In the genomic region with DNA sequence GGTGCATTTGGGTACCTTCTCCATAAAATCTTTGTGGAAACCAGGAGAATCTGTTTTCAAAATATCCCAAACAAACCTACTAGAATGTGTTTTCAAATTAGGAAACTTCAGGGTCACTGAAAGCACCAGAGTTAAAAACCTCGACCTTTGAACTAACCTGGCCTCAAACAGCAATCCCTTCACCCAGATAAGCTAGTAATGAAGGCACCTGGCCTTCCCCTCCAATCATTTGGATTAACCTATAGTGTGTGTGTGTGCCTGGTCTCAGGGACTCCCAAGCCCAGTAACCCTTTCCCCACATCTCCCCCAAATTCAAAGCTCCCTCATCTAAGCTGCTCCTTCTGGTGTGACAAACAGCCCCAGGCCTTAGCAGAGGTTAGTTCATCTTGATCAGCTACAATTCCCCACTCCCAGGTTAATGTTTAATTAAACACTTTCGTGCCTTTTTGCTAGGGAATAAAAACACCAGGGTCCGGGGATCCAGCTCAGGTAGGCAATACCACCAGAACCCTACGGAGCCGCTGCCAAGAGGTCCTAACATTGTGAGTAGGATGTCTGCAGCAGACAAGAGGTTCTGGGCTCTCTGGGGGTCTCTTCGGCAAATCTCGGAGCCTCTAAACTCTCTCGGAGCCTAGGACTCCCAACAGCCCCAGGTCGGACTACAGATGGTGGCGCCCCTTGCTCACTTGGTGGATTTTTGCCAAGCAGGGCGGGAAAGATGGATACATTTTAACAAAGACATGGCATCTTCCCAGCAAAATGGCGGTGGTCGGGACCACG, we compare ENCODE assay signal across 8 mouse cellular contexts. TPM values are rescaled to one million over a fixed set of nuclear protein-coding genes. Genes with fewer than 3 reads are reported as not detected.
A peak's percentile ranks its signal among the peaks of the same experiment; 100 is the strongest.
DNase-seq lines count a peak whose midpoint lies in the region; ATAC-seq lines count a peak whose summit lies in the region.

No protein-coding gene starts in this region.

- H3K4me1 ChIP-seq in neural tube, embryonic 11.5 days (ENCODE audit: control insufficient read depth, insufficient read depth, low read length) = peaks cover 16% of the 10 kb centered on the region
- H3K4me1 ChIP-seq in hindbrain, embryonic 14.5 days (replicated peaks; ENCODE audit: control insufficient read depth, insufficient read depth, low read length) = peaks cover 31% of the 10 kb centered on the region
- H3K4me1 ChIP-seq in liver, embryonic 11.5 days (replicated peaks; ENCODE audit: control insufficient read depth, insufficient read depth, low read length) = peaks cover 32% of the 10 kb centered on the region

- no peaks in the 10 kb centered on the region for H3K9me3 ChIP-seq in neural tube, embryonic 11.5 days (ENCODE audit: control insufficient read depth, low read length)
- no peaks in the 10 kb centered on the region for H3K9me3 ChIP-seq in hindbrain, embryonic 14.5 days (ENCODE audit: control insufficient read depth, low read length)
- no peaks in the 10 kb centered on the region for H3K9me3 ChIP-seq in liver, embryonic 11.5 days (ENCODE audit: control insufficient read depth, low read length)

- peak overlapping the region; percentile 82; the same call in 1 of the 2 replicates for H3K4me2 ChIP-seq in neural tube, embryonic 11.5 days (ENCODE audit: low read depth)
- H3K4me2 ChIP-seq in hindbrain, embryonic 14.5 days (replicated peaks) = peak overlapping the region; percentile 73
- H3K4me2 ChIP-seq in liver, embryonic 11.5 days = peak overlapping the region; percentile 99

- no peaks in the 10 kb centered on the region for H3K27me3 ChIP-seq in neural tube, embryonic 11.5 days (ENCODE audit: control insufficient read depth, insufficient read depth, low read length)
- 0 out of 2 replicates have a peak, but pooled peaks cover 6% of the 10 kb centered on the region for H3K27me3 ChIP-seq in hindbrain, embryonic 14.5 days (ENCODE audit: control insufficient read depth, insufficient read depth, low read length)
- peaks cover 51% of the 10 kb centered on the region for H3K27me3 ChIP-seq in liver, embryonic 11.5 days (replicated peaks; ENCODE audit: control insufficient read depth, insufficient read depth, low read length)

- H3K27ac ChIP-seq in neural tube, embryonic 11.5 days (ENCODE audit: low read depth, low read length) = no peak overlapping the region
- H3K27ac ChIP-seq in hindbrain, embryonic 14.5 days = peak overlapping the region; percentile 92; the same call in 1 of the 2 replicates
- peak overlapping the region; percentile 92 for H3K27ac ChIP-seq in liver, embryonic 11.5 days (ENCODE audit: low read depth, low read length)

- ATAC-seq in neural tube, embryonic 11.5 days (ENCODE audit: insufficient read depth, low FRiP score, low TSS enrichment) = no peak
- ATAC-seq in hindbrain, embryonic 14.5 days (ENCODE audit: low FRiP score) = no peak
- no peak for ATAC-seq in liver, embryonic 11.5 days (replicated peaks; ENCODE audit: low FRiP score)

- no peak overlapping the region for H3K4me3 ChIP-seq in neural tube, embryonic 11.5 days (ENCODE audit: low read depth, low read length)
- H3K4me3 ChIP-seq in hindbrain, embryonic 14.5 days (replicated peaks; ENCODE audit: low read length) = peak overlapping the region; percentile 61
- peak overlapping the region; percentile 78 for H3K4me3 ChIP-seq in liver, embryonic 11.5 days (ENCODE audit: low read depth, low read length)

- H3K9ac ChIP-seq in neural tube, embryonic 11.5 days (ENCODE audit: low read length) = no peak overlapping the region
- 0 out of 2 replicates have a peak overlapping the region, but pooled peaks have one; percentile 94 for H3K9ac ChIP-seq in hindbrain, embryonic 14.5 days
- 0 out of 2 replicates have a peak overlapping the region, but pooled peaks have one; percentile 7 for H3K9ac ChIP-seq in liver, embryonic 11.5 days (ENCODE audit: low read depth, low read length)

- WGBS in neural tube, embryonic 11.5 days = 46% methylated on average over 14 of the region's 14 CpGs
- WGBS in hindbrain, embryonic 14.5 days = 38% methylated on average over 14 of the region's 14 CpGs
- 50% methylated on average over 14 of the region's 14 CpGs for WGBS in liver, embryonic 11.5 days

- DNase-seq in neural tube, embryonic 11.5 days (ENCODE audit: low spot score) = no peak
- no peak for DNase-seq in neural tube, embryonic 10.5 days (ENCODE audit: extremely low spot score, low spot score)
- no peak for DNase-seq in hindbrain, embryonic 14.5 days (ENCODE audit: low spot score)
- no peak for DNase-seq in liver, embryonic 11.5 days (ENCODE audit: low spot score)
- DNase-seq in testis, postnatal 14 days (ENCODE audit: low spot score) = peak; percentile 88
- no peak for DNase-seq in right cerebral cortex, postnatal 36 days (ENCODE audit: low spot score in 2 of 2)
- no peak for DNase-seq in thymus, postnatal 36 days
- DNase-seq in urinary bladder, postnatal 36 days (ENCODE audit: low spot score in 2 of 2) = no peak

- H3K36me3 ChIP-seq in neural tube, embryonic 11.5 days (ENCODE audit: control insufficient read depth, insufficient read depth, low read length) = no peaks in the 10 kb centered on the region
- H3K36me3 ChIP-seq in hindbrain, embryonic 14.5 days (replicated peaks; ENCODE audit: control insufficient read depth, insufficient read depth) = no peaks in the 10 kb centered on the region
- no peaks in the 10 kb centered on the region for H3K36me3 ChIP-seq in liver, embryonic 11.5 days (ENCODE audit: control insufficient read depth, insufficient read depth, low read length)

RNA-seq across cellular contexts. Expression of gene H1f0, which starts 1.5 kb away (rescaled TPM):
- polyA plus RNA-seq in neural tube, embryonic 11.5 days (2014; fragmentation: Nextera tagmentation; extraction: Ambion mirVana) = 289 and 340 TPM in 2 replicates
- 74.8 and 75.7 TPM in 2 replicates for polyA plus RNA-seq in hindbrain, embryonic 14.5 days (2014; fragmentation: Nextera tagmentation; extraction: Ambion mirVana)
- polyA plus RNA-seq in liver, embryonic 11.5 days (2014; fragmentation: Nextera tagmentation; extraction: Ambion mirVana) = 124 and 138 TPM in 2 replicates

RNA-seq across cellular contexts. Expression of gene Galr3, which starts 15.0 kb away (rescaled TPM):
- not detected in 2 replicates for polyA plus RNA-seq in neural tube, embryonic 11.5 days (2014; fragmentation: Nextera tagmentation; extraction: Ambion mirVana)
- polyA plus RNA-seq in hindbrain, embryonic 14.5 days (2014; fragmentation: Nextera tagmentation; extraction: Ambion mirVana) = not detected in 2 replicates
- polyA plus RNA-seq in liver, embryonic 11.5 days (2014; fragmentation: Nextera tagmentation; extraction: Ambion mirVana) = 0.22 and 0.34 TPM in 2 replicates

RNA-seq across cellular contexts. Expression of gene Ankrd54, which starts 36.0 kb away (rescaled TPM):
- 59.5 and 65.6 TPM in 2 replicates for polyA plus RNA-seq in neural tube, embryonic 11.5 days (2014; fragmentation: Nextera tagmentation; extraction: Ambion mirVana)
- polyA plus RNA-seq in hindbrain, embryonic 14.5 days (2014; fragmentation: Nextera tagmentation; extraction: Ambion mirVana) = 42.2 and 53.1 TPM in 2 replicates
- polyA plus RNA-seq in liver, embryonic 11.5 days (2014; fragmentation: Nextera tagmentation; extraction: Ambion mirVana) = 57.2 and 61.5 TPM in 2 replicates

RNA-seq across cellular contexts. Expression of gene Eif3l, which starts 48.3 kb away (rescaled TPM):
- 250 and 259 TPM in 2 replicates for polyA plus RNA-seq in neural tube, embryonic 11.5 days (2014; fragmentation: Nextera tagmentation; extraction: Ambion mirVana)
- polyA plus RNA-seq in hindbrain, embryonic 14.5 days (2014; fragmentation: Nextera tagmentation; extraction: Ambion mirVana) = 170 and 177 TPM in 2 replicates
- 257 and 291 TPM in 2 replicates for polyA plus RNA-seq in liver, embryonic 11.5 days (2014; fragmentation: Nextera tagmentation; extraction: Ambion mirVana)
